Mouse (Mus musculus): ENCODE results near the gene Katnal1.

DNA sequence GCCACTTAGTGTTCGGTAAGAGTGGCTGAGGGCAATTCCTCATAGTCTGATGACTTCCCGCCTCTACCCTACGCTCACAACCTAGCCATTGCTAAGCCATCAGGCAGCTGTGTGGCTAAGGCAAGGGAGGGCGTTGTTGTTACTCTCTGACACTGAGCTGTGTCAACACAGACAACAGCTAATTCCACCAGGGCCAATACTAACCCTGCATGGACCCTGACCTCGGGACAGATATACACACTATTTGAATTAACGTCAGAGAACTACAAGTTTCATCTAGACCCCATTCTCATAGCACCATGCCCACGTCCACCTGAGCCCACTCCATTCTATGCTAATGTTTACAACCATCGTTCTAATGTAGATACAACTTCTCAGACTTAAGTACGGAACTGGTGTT is 5.1 kb downstream of the Katnal1 start:
- no peak for TF ChIP-seq CTCF (IDR thresholded peaks at IDR 0.05; ENCODE audit: extremely low read depth, insufficient read depth, insufficient read length, insufficient replicate concordance)
- TF ChIP-seq POLR2A (IDR thresholded peaks at IDR 0.05; ENCODE audit: low read depth, low read length) = no peak

Measured in spleen, adult 2 months (tissue).